Mouse (Mus musculus) liver, adult 2 months (tissue): Measurements from ENCODE around the gene Stk32b.

Experiments used
- CTCF ChIP-seq: fragments of 200-500 bp; IDR thresholded peaks from 2 replicates; pipeline ENCODE4 v1.5.1; 2011; ENCODE audit warnings: low read depth, low read length, control low read depth
- POLR2A ChIP-seq: fragments of 200-500 bp; IDR thresholded peaks from 2 replicates; pipeline ENCODE4 v1.6.1; 2011; ENCODE audit warnings: low read length, control low read depth; ENCODE audit not compliant: insufficient read depth; ENCODE audit errors: extremely low read depth

DNA sequence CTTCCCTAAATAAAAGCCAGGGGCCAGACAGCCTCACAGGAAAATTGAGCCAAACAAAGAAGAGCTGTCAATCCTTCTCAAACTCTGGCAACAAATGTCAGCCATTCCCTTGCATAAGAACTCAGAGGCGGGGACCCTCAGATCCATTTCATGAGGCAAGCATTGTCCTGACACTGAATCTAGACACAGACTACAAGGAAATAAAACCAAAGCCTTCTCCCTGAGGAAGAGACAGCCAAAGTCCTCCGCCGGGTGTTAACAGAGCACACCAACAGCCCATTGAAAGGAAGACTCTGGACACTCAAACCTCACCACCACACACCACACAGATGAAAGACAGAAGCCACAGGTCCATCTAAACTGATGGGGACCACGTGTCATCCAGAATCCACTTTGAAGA, 57.8 kb downstream of the Stk32b start:
- TF ChIP-seq POLR2A (no peak), CTCF (no peak)
